Mouse (Mus musculus) embryonic facial prominence, embryonic 11.5 days (tissue): ENCODE data around the gene Vipas39. TPM values are rescaled to one million over a fixed set of nuclear protein-coding genes. Genes with fewer than 3 reads are reported as not detected.

Source experiments
- ATAC-seq: fragments of 200-750 bp; cut with Nextera tagmentation; replicated peaks from 2 replicates; pipeline ENCODE4 v1.8.0; 2017; ENCODE audit warnings: low read depth; ENCODE audit not compliant: insufficient number of reproducible peaks, low FRiP score, low TSS enrichment
- DNase-seq: peaks from one replicate; pipeline ENCODE4 v3.0.0-alpha.2; 2015; ENCODE audit warnings: low spot score
- H3K27ac ChIP-seq: fragments of 300-500 bp; sonication (generic); replicated peaks from 2 replicates; pipeline ENCODE4 v1.5.1; 2014; ENCODE audit warnings: mild to moderate bottlenecking, low read depth, low read length, control low read depth
- H3K27me3 ChIP-seq: fragments of 300-500 bp; sonication (generic); 2 replicates; pipeline ENCODE4 v1.6.1; 2014; ENCODE audit warnings: mild to moderate bottlenecking, low read length, moderate library complexity, mixed read lengths; ENCODE audit not compliant: control insufficient read depth, insufficient read depth
- H3K36me3 ChIP-seq: fragments of 300-500 bp; sonication (generic); replicated peaks from 2 replicates; pipeline ENCODE4 v1.6.1; 2014; ENCODE audit warnings: low read depth, mild to moderate bottlenecking, low read length, moderate library complexity, mixed read lengths; ENCODE audit not compliant: control insufficient read depth, insufficient read depth
- H3K4me1 ChIP-seq: fragments of 300-500 bp; sonication (generic); 2 replicates; pipeline ENCODE4 v1.6.1; 2014; ENCODE audit warnings: low read length, mixed read lengths; ENCODE audit not compliant: control insufficient read depth, insufficient read depth
- H3K4me2 ChIP-seq: fragments of 300-500 bp; sonication (generic); 2 replicates; pipeline ENCODE4 v1.6.1; 2014; ENCODE audit warnings: low read depth, mild to moderate bottlenecking, control low read depth, low read length, moderate library complexity
- H3K4me3 ChIP-seq: fragments of 300-500 bp; sonication (generic); 2 replicates; pipeline ENCODE4 v1.5.1; 2014; ENCODE audit warnings: low read depth, low read length, control low read depth
- H3K9ac ChIP-seq: fragments of 300-500 bp; sonication (generic); replicated peaks from 2 replicates; pipeline ENCODE4 v1.6.1; 2014; ENCODE audit warnings: mild to moderate bottlenecking, control low read depth, low read length
- H3K9me3 ChIP-seq: fragments of 300-500 bp; sonication (generic); replicated peaks from 2 replicates; pipeline ENCODE4 v1.6.1; 2016; ENCODE audit warnings: mild to moderate bottlenecking, low read length, inconsistent platforms, mixed read lengths; ENCODE audit not compliant: control insufficient read depth
- WGBS: fragments of 180-500 bp; shearing (Covaris S2); extraction: QIAGEN DNeasy Blood & Tissue Kit; methylation state at CpG from one replicate; pipeline ENCODE4 v1.1.7; 2014; 5-methylcytosine and 5-hydroxymethylcytosine counted together
- polyA plus RNA-seq: library from polyadenylated mRNA; unstranded; fragments of >200 nt; fragmentation: Nextera tagmentation; extraction: Ambion mirVana; gene quantifications from 2 replicates; pipeline ENCODE4 v1.2.1, GENCODE M21; 2014

Vipas39 gene
- polyA plus RNA-seq, 1 experiment from 2014 or later = 62.0 TPM

GRCm38 (mm10) chr12:87299037-87299656, 33.1 kb upstream of the Vipas39 start:
- ATAC-seq (peak; percentile 71; the same call in 1 of the 2 replicates), DNase-seq (peak; percentile 18)
- Histone ChIP-seq H3K4me2 (peak overlapping the region; percentile 84), H3K9ac (peak overlapping the region; percentile 74), H3K27ac (no peak overlapping the region), H3K36me3 (no peaks in the 10 kb centered on the region), H3K27me3 (peaks cover 3% of the 10 kb centered on the region; the same call in 1 of the 2 replicates), H3K9me3 (no peaks in the 10 kb centered on the region), H3K4me1 (no peaks in the 10 kb centered on the region), H3K4me3 (peak overlapping the region; percentile 60)
- 7% methylated on average over 29 of the region's 29 CpGs for WGBS

DNA sequence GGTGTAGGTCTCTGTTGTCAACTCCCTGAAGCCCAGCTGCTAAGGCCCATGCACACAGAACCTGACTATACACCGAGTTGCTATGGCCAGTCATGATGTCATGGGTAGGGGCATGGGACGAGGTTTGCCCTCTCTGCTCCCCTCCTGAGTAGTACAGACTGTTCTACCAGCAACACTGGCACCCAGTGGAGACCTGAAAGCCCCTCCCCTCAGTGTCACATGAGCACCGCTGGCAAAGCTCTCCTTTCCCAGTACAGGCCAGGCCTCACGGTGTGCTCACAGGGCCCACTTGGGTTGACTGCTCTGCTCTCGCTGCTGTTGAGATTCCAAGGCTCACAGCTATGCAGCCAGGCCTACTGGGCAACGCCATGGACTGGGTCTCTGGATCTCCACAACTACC, 27.9 kb upstream of the Vipas39 start:
- Histone ChIP-seq H3K9ac (no peak overlapping the region), H3K36me3 (no peaks in the 10 kb centered on the region), H3K4me3 (no peak overlapping the region), H3K9me3 (no peaks in the 10 kb centered on the region), H3K4me1 (no peaks in the 10 kb centered on the region), H3K4me2 (no peak overlapping the region), H3K27me3 (no peaks in the 10 kb centered on the region), H3K27ac (no peak overlapping the region)
- WGBS = 65% methylated on average over 6 of the region's 6 CpGs
- ATAC-seq (no peak; the same call in 1 of the 2 replicates), DNase-seq (no peak)

GRCm38 (mm10) chr12:87289100-87289499, 23.0 kb upstream of the Vipas39 start:
- no peaks in the 10 kb centered on the region for H3K4me1 ChIP-seq
- H3K4me2 ChIP-seq = no peak overlapping the region
- no peaks in the 10 kb centered on the region for H3K27me3 ChIP-seq
- H3K9ac ChIP-seq = no peak overlapping the region
- no peak overlapping the region for H3K4me3 ChIP-seq
- 93% methylated on average over 5 of the region's 5 CpGs for WGBS
- DNase-seq (no peak), ATAC-seq (no peak)
- no peaks in the 10 kb centered on the region for H3K36me3 ChIP-seq
- no peaks in the 10 kb centered on the region for H3K9me3 ChIP-seq
- no peak overlapping the region for H3K27ac ChIP-seq

DNA sequence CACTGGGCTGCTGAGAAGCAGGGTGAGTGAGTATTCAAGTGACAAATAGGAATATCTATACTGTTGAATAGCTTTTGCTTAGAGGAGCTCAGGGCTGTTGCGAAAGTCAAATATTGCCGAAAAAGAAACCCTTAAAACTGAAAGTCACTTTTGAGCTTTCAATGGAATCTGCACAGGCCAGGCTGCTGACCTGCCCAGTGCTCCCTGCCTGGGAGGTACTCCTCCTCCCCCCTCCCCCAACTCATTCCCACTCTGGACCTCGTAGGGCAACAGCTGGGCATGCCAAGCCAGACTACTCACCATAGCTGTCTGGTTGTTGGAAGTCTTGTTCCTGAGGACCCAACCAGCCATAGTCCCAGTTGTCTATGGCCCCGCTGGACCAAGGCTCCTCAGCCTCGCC, 18.7 kb upstream of the Vipas39 start:
- Histone ChIP-seq H3K4me2 (no peak overlapping the region), H3K4me3 (no peak overlapping the region), H3K9me3 (no peaks in the 10 kb centered on the region), H3K4me1 (no peaks in the 10 kb centered on the region), H3K9ac (no peak overlapping the region), H3K27ac (no peak overlapping the region), H3K36me3 (no peaks in the 10 kb centered on the region), H3K27me3 (no peaks in the 10 kb centered on the region)
- no peak for DNase-seq
- 86% methylated on average over 5 of the region's 5 CpGs for WGBS
- no peak for ATAC-seq

DNA sequence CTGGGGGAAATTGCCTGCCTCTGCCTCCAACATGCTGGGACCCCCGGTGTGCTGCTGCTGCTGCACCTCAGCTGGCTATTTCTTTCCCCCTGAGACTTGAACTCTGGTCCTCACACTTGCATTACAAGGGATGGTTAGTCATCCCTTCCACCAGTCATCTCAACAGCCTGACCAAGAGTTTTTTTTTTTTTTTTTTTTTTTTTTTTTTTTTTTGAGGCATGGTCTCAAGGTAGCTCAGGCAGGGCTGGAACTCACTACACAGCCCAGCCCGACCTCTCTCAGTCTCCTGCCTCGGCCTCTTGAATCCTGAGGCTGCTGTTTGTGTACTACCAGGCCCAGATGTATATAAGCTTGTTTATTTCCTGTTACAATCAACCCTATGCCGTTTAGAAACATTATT, 18.2 kb upstream of the Vipas39 start:
- Histone ChIP-seq H3K4me1 (no peaks in the 10 kb centered on the region), H3K36me3 (no peaks in the 10 kb centered on the region), H3K27ac (no peak overlapping the region), H3K9ac (no peak overlapping the region), H3K4me2 (no peak overlapping the region), H3K9me3 (no peaks in the 10 kb centered on the region), H3K4me3 (no peak overlapping the region), H3K27me3 (no peaks in the 10 kb centered on the region)
- ATAC-seq = no peak
- no peak for DNase-seq
- WGBS = 73% methylated on average over 4 of the region's 4 CpGs

DNA sequence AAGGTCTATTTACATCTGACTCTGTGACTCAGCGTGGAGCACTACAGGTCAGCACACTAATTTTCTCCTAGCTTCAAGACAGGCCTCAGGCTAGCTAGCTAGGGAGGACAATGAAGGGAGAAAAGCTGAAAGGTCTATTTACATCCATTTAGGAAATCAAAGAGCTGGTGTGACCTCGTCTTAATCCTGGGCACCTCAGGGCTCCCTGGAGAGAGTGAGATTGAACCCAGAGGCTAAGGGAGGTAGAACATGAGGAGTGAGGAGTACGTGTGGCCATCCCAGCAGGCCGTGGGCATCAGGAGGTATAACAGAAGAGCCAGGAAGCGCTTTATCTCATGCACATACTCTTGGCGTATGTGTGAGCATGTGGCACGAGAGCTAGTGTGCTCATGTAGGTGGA, 17.6 kb upstream of the Vipas39 start:
- WGBS = 58% methylated on average over 7 of the region's 7 CpGs
- H3K4me2 ChIP-seq = no peak overlapping the region
- no peaks in the 10 kb centered on the region for H3K27me3 ChIP-seq
- H3K4me1 ChIP-seq = no peaks in the 10 kb centered on the region
- H3K36me3 ChIP-seq = no peaks in the 10 kb centered on the region
- H3K9ac ChIP-seq = no peak overlapping the region
- no peaks in the 10 kb centered on the region for H3K9me3 ChIP-seq
- no peak for ATAC-seq
- H3K4me3 ChIP-seq = no peak overlapping the region
- no peak overlapping the region for H3K27ac ChIP-seq
- DNase-seq = no peak

GRCm38 (mm10) chr12:87282743-87283142, 16.7 kb upstream of the Vipas39 start:
- ATAC-seq = no peak
- 88% methylated on average over 4 of the region's 4 CpGs for WGBS
- H3K4me3 ChIP-seq = no peak overlapping the region

GRCm38 (mm10) chr12:87281766-87282165, 15.7 kb upstream of the Vipas39 start:
- Histone ChIP-seq H3K36me3 (no peaks in the 10 kb centered on the region), H3K27me3 (no peaks in the 10 kb centered on the region), H3K4me2 (no peak overlapping the region), H3K4me1 (no peaks in the 10 kb centered on the region), H3K9me3 (no peaks in the 10 kb centered on the region), H3K9ac (no peak overlapping the region), H3K27ac (no peak overlapping the region), H3K4me3 (no peak overlapping the region)
- DNase-seq (no peak), ATAC-seq (no peak)
- 73% methylated on average over 1 of the region's 1 CpGs for WGBS

More at GRCm38 (mm10) chr12:87282743-87283142, 16.7 kb upstream of the Vipas39 start:
- Histone ChIP-seq H3K4me1 (no peaks in the 10 kb centered on the region), H3K4me2 (no peak overlapping the region), H3K9ac (no peak overlapping the region), H3K27ac (no peak overlapping the region), H3K9me3 (no peaks in the 10 kb centered on the region), H3K27me3 (no peaks in the 10 kb centered on the region), H3K36me3 (no peaks in the 10 kb centered on the region)
- DNase-seq = no peak
